Mouse (Mus musculus) effector memory CD4-positive, alpha-beta T cell, adult 7 months (primary cell): ENCODE results near the gene Lum. TPM values are rescaled to one million over a fixed set of nuclear protein-coding genes. Genes with fewer than 3 reads are reported as not detected.

Experiments used
- polyA plus RNA-seq: library from polyadenylated mRNA; unstranded; fragments of 100-300 nt; shearing (Covaris generic); gene quantifications from one replicate; pipeline ENCODE4 v1.2.1, GENCODE M21; 2017

The Lum gene
- polyA plus RNA-seq = not detected

GRCm38 (mm10) chr10:97564957-97565856 is at the start of gene Lum:
Lum (plus strand) TSS chr10:97565128.

GRCm38 (mm10) chr10:97606579-97606978 is 41.7 kb downstream of the Lum start, which contains the start of gene Kera:
Kera (plus strand) TSS chr10:97606879.

Other genes with a start within 250 kb of the Lum start
- 0.11 TPM for gene Dcn, start 85.5 kb upstream of the Lum start, polyA plus RNA-seq
- not detected for gene Kera, start 41.8 kb downstream of the Lum start, polyA plus RNA-seq
- gene Epyc, start 78.9 kb downstream of the Lum start, polyA plus RNA-seq = not detected
- gene Ccer1, start 127.9 kb downstream of the Lum start, polyA plus RNA-seq = not detected
- not detected for gene C030005K15Rik, start 161.6 kb downstream of the Lum start, polyA plus RNA-seq